Mouse (Mus musculus): ENCODE results near the gene Inpp5f.

The Inpp5f gene

GRCm38 (mm10) chr7:128731585-128731984, 120.5 kb downstream of the Inpp5f start:
- DNase-seq (ENCODE audit: extremely low spot score, low read depth, low spot score): no peak

GRCm38 (mm10) chr7:128738041-128738440, 126.9 kb downstream of the Inpp5f start:
- no peak for DNase-seq (ENCODE audit: extremely low spot score, low read depth, low spot score)

GRCm38 (mm10) chr7:128739116-128739461, 128.0 kb downstream of the Inpp5f start:
- DNase-seq (ENCODE audit: extremely low spot score, low read depth, low spot score): no peak

GRCm38 (mm10) chr7:128739462-128740277, 128.5 kb downstream of the Inpp5f start:
- DNase-seq (ENCODE audit: extremely low spot score, low read depth, low spot score): no peak

GRCm38 (mm10) chr7:128740334-128740733, 129.2 kb downstream of the Inpp5f start, which contains the start of gene Mcmbp:
Mcmbp (minus strand) TSS chr7:128740495.
- DNase-seq (ENCODE audit: extremely low spot score, low read depth, low spot score): peak; percentile 52

GRCm38 (mm10) chr7:128743898-128744297, 132.8 kb downstream of the Inpp5f start:
- no peak for DNase-seq (ENCODE audit: extremely low spot score, low read depth, low spot score)

- DNase-seq (ENCODE audit: extremely low spot score, low read depth, low spot score): peak; percentile 96
Observed at GRCm38 (mm10) chr7:128744684-128745485, 133.8 kb downstream of the Inpp5f start, which contains the start of gene Sec23ip. Sec23ip (plus strand) TSS chr7:128744943.

Measured in hindlimb bud, embryonic 11.5 days (tissue).